Mouse (Mus musculus): ENCODE measurements at regions not wholly inside any gene's neighbourhood (a gene's known extent, or its start where the extent isn't known, plus 50 kb on each side); places are given as distances from the start of the nearest gene placed in this dataset.

GRCm38 (mm10) chr1:154061851-154062250, 139.1 kb upstream of the Zfp648 start:
- WGBS, result 80% methylated on average over 1 of the region's 1 CpGs
- Histone ChIP-seq H3K27me3 (ENCODE audit: control insufficient read depth, insufficient read depth, low read length) (no peaks in the 10 kb centered on the region), H3K27ac (ENCODE audit: insufficient read depth, low read depth, low read length) (no peak overlapping the region), H3K36me3 (ENCODE audit: control insufficient read depth, insufficient read depth, low read length) (no peaks in the 10 kb centered on the region), H3K4me3 (ENCODE audit: low read depth, low read length) (no peak overlapping the region), H3K4me1 (ENCODE audit: control insufficient read depth, insufficient read depth, insufficient read length, low read length) (no peaks in the 10 kb centered on the region)
- TF ChIP-seq POLR2A (IDR thresholded peaks at IDR 0.05; ENCODE audit: low read depth, low read length) (no peak), CTCF (IDR thresholded peaks at IDR 0.05; ENCODE audit: extremely low read depth, insufficient read length, insufficient replicate concordance, low read depth, low read length) (no peak)

GRCm38 (mm10) chr1:154062666-154063065, 138.3 kb upstream of the Zfp648 start:
- H3K36me3 ChIP-seq (ENCODE audit: control insufficient read depth, insufficient read depth, low read length), result no peaks in the 10 kb centered on the region
- no peak overlapping the region for H3K4me3 ChIP-seq (ENCODE audit: low read depth, low read length)
- 81% methylated on average over 7 of the region's 7 CpGs for WGBS
- H3K27ac ChIP-seq (ENCODE audit: insufficient read depth, low read depth, low read length), result no peak overlapping the region
- TF ChIP-seq POLR2A (IDR thresholded peaks at IDR 0.05; ENCODE audit: low read depth, low read length) (no peak), CTCF (IDR thresholded peaks at IDR 0.05; ENCODE audit: extremely low read depth, insufficient read length, insufficient replicate concordance, low read depth, low read length) (no peak)
- H3K4me1 ChIP-seq (ENCODE audit: control insufficient read depth, insufficient read depth, insufficient read length, low read length), result no peaks in the 10 kb centered on the region
- H3K27me3 ChIP-seq (ENCODE audit: control insufficient read depth, insufficient read depth, low read length), result no peaks in the 10 kb centered on the region

- WGBS, result 88% methylated on average over 5 of the region's 5 CpGs
- no peak for TF ChIP-seq CTCF (IDR thresholded peaks at IDR 0.05; ENCODE audit: extremely low read depth, insufficient read length, insufficient replicate concordance, low read depth, low read length)
- TF ChIP-seq POLR2A (IDR thresholded peaks at IDR 0.05; ENCODE audit: low read depth, low read length), result no peak
- Histone ChIP-seq H3K36me3 (ENCODE audit: control insufficient read depth, insufficient read depth, low read length) (no peaks in the 10 kb centered on the region), H3K4me3 (ENCODE audit: low read depth, low read length) (no peak overlapping the region), H3K27me3 (ENCODE audit: control insufficient read depth, insufficient read depth, low read length) (no peaks in the 10 kb centered on the region), H3K27ac (ENCODE audit: insufficient read depth, low read depth, low read length) (no peak overlapping the region), H3K4me1 (ENCODE audit: control insufficient read depth, insufficient read depth, insufficient read length, low read length) (no peaks in the 10 kb centered on the region)
Observed at GRCm38 (mm10) chr1:154064633-154065032, 136.4 kb upstream of the Zfp648 start.

- WGBS, result 81% methylated on average over 18 of the region's 18 CpGs
Observed at GRCm38 (mm10) chr1:154065336-154066329, 135.4 kb upstream of the Zfp648 start.

GRCm38 (mm10) chr1:154067856-154068255, 133.1 kb upstream of the Zfp648 start:
- H3K36me3 ChIP-seq (ENCODE audit: control insufficient read depth, insufficient read depth, low read length), result no peaks in the 10 kb centered on the region
- H3K4me1 ChIP-seq (ENCODE audit: control insufficient read depth, insufficient read depth, insufficient read length, low read length), result no peaks in the 10 kb centered on the region
- 81% methylated on average over 1 of the region's 1 CpGs for WGBS
- no peak overlapping the region for H3K4me3 ChIP-seq (ENCODE audit: low read depth, low read length)
- H3K27me3 ChIP-seq (ENCODE audit: control insufficient read depth, insufficient read depth, low read length), result no peaks in the 10 kb centered on the region
- TF ChIP-seq POLR2A (IDR thresholded peaks at IDR 0.05; ENCODE audit: low read depth, low read length) (no peak), CTCF (IDR thresholded peaks at IDR 0.05; ENCODE audit: extremely low read depth, insufficient read length, insufficient replicate concordance, low read depth, low read length) (no peak)
- no peak overlapping the region for H3K27ac ChIP-seq (ENCODE audit: insufficient read depth, low read depth, low read length)

More at GRCm38 (mm10) chr1:154065336-154066329, 135.4 kb upstream of the Zfp648 start:
- TF ChIP-seq POLR2A (IDR thresholded peaks at IDR 0.05; ENCODE audit: low read depth, low read length) (no peak), CTCF (IDR thresholded peaks at IDR 0.05; ENCODE audit: extremely low read depth, insufficient read length, insufficient replicate concordance, low read depth, low read length) (no peak)
- H3K4me1 ChIP-seq (ENCODE audit: control insufficient read depth, insufficient read depth, insufficient read length, low read length), result no peaks in the 10 kb centered on the region
- no peaks in the 10 kb centered on the region for H3K27me3 ChIP-seq (ENCODE audit: control insufficient read depth, insufficient read depth, low read length)
- no peaks in the 10 kb centered on the region for H3K36me3 ChIP-seq (ENCODE audit: control insufficient read depth, insufficient read depth, low read length)
- peak overlapping the region; percentile 6; the same call in 1 of the 2 replicates for H3K27ac ChIP-seq (ENCODE audit: insufficient read depth, low read depth, low read length)
- no peak overlapping the region for H3K4me3 ChIP-seq (ENCODE audit: low read depth, low read length)

GRCm38 (mm10) chr1:154074270-154074669, 126.7 kb upstream of the Zfp648 start:
- TF ChIP-seq POLR2A (IDR thresholded peaks at IDR 0.05; ENCODE audit: low read depth, low read length), result no peak
- TF ChIP-seq CTCF (IDR thresholded peaks at IDR 0.05; ENCODE audit: extremely low read depth, insufficient read length, insufficient replicate concordance, low read depth, low read length), result no peak
- H3K4me1 ChIP-seq (ENCODE audit: control insufficient read depth, insufficient read depth, insufficient read length, low read length), result peaks cover 2% of the 10 kb centered on the region; the same call in 1 of the 2 replicates
- H3K27ac ChIP-seq (ENCODE audit: insufficient read depth, low read depth, low read length), result no peak overlapping the region
- no peaks in the 10 kb centered on the region for H3K36me3 ChIP-seq (ENCODE audit: control insufficient read depth, insufficient read depth, low read length)
- H3K27me3 ChIP-seq (ENCODE audit: control insufficient read depth, insufficient read depth, low read length), result no peaks in the 10 kb centered on the region
- H3K4me3 ChIP-seq (ENCODE audit: low read depth, low read length), result no peak overlapping the region
- WGBS, result 45% methylated on average over 1 of the region's 1 CpGs

All from small intestine, adult 2 months (tissue).